10 mouse cellular contexts compared by ENCODE assay signal in genomic region chr1:43317076-43317871, GRCm38 (mm10).
DNase-seq lines count a peak whose midpoint lies in the region; TF ChIP-seq lines count a peak whose summit lies in the region.
"Had no signal": no experiment of that assay in that cellular context is flagged by ENCODE, and none has a peak within 500 bp of the region (broad histone marks: within the 10 kb centered on the region; RNA-seq: fewer than 3 reads in every experiment).

No protein-coding gene starts in this region.

- no peak overlapping the region for H3K4me3 ChIP-seq in heart, adult 2 months

- no peak for TF ChIP-seq CTCF in heart, adult 2 months (IDR thresholded peaks at IDR 0.05)

- no peak overlapping the region for H3K9ac ChIP-seq in heart, adult 2 months (ENCODE audit: low read depth, low read length)

- TF ChIP-seq EP300 in heart, adult 2 months (IDR thresholded peaks at IDR 0.05; ENCODE audit: insufficient read depth, low read depth, low read length), result no peak

- WGBS in heart, adult 2 months, result 82% methylated on average over 3 of the region's 3 CpGs

- intact Hi-C loops in heart, postnatal 36 days (cut with DNase I), result no loop called here
- intact Hi-C loops in heart, adult 2 months (cut with DNase I), result no loop called here

- peak; percentile 63 for DNase-seq in heart, adult 11 months
- DNase-seq in heart, postnatal 36 days, result no peak
- DNase-seq in brain, adult 2 months (ENCODE audit: low read depth, low spot score), result peak; percentile 56
- peak; percentile 40 for DNase-seq in cerebellum, adult 9-11 months
- DNase-seq in layer of hippocampus, adult 8-10 months (ENCODE audit: low spot score in 2 of 2), result peak; percentile 39 to 62
- no peak for DNase-seq in heart, adult 2 months
- no peak for DNase-seq in urinary bladder, postnatal 36 days (ENCODE audit: low spot score in 2 of 2)
- no peak for DNase-seq in urinary bladder, adult 2 months (ENCODE audit: low spot score)
- DNase-seq: kidney, adult 18-20 months; lung, adult 18-20 months had no signal

- no peak for TF ChIP-seq POLR2A in heart, adult 2 months (IDR thresholded peaks at IDR 0.05; ENCODE audit: insufficient read depth, low read depth, low read length)

- no peaks in the 10 kb centered on the region for H3K27me3 ChIP-seq in heart, adult 2 months (ENCODE audit: control insufficient read depth, insufficient read depth, low read length)

- H3K36me3 ChIP-seq in heart, adult 2 months (ENCODE audit: control insufficient read depth, insufficient read depth, low read length), result no peaks in the 10 kb centered on the region

- no peak overlapping the region for H3K27ac ChIP-seq in heart, adult 2 months

- H3K4me1 ChIP-seq in heart, adult 2 months (ENCODE audit: control insufficient read depth, insufficient read depth, low read length), result no peaks in the 10 kb centered on the region

- no peaks in the 10 kb centered on the region for H3K79me2 ChIP-seq in heart, adult 2 months (replicated peaks; ENCODE audit: control insufficient read depth, insufficient read depth, low read length)

Comparison
In these comparisons a context has a peak if more than half of its experiments do, and no peak if none do; other contexts are left out.
1. DNase-seq: peak in heart, adult 11 months (single experiment), brain, adult 2 months (single experiment), cerebellum, adult 9-11 months (single experiment) and layer of hippocampus, adult 8-10 months (2 of 2); none in heart, postnatal 36 days (0 of 2), heart, adult 2 months (0 of 2), urinary bladder, postnatal 36 days (0 of 2) and urinary bladder, adult 2 months (single experiment).